Mouse (Mus musculus): Measurements from ENCODE around the gene Nav2.
A peak's percentile ranks its signal among the peaks of the same experiment; 100 is the strongest.

Nav2 gene

GRCm38 (mm10) chr7:49175784-49176409 lies 267.4 kb downstream of the Nav2 start:
- no peak for DNase-seq

- DNase-seq = no peak
Observed at GRCm38 (mm10) chr7:49176590-49177201, 268.2 kb downstream of the Nav2 start.

GRCm38 (mm10) chr7:49178217-49178616 lies 269.7 kb downstream of the Nav2 start:
- no peak for DNase-seq

- no peak for DNase-seq
Observed at GRCm38 (mm10) chr7:49181010-49181409, 272.5 kb downstream of the Nav2 start.

- DNase-seq = no peak
Observed at GRCm38 (mm10) chr7:49182427-49182826, 273.9 kb downstream of the Nav2 start.

- peak; percentile 45 for DNase-seq
Observed at GRCm38 (mm10) chr7:49183696-49184095, 275.2 kb downstream of the Nav2 start.

GRCm38 (mm10) chr7:49185991-49186390 lies 277.5 kb downstream of the Nav2 start:
- DNase-seq = no peak

- no peak for DNase-seq
Observed at GRCm38 (mm10) chr7:49189364-49189763, 280.8 kb downstream of the Nav2 start.

GRCm38 (mm10) chr7:49190231-49190985 lies 281.9 kb downstream of the Nav2 start:
- no peak for DNase-seq

- DNase-seq = no peak
Observed at GRCm38 (mm10) chr7:49191081-49191678, 282.7 kb downstream of the Nav2 start.

GRCm38 (mm10) chr7:49192061-49192695 lies 283.7 kb downstream of the Nav2 start:
- DNase-seq = no peak

- DNase-seq = no peak
Observed at GRCm38 (mm10) chr7:49195711-49196147, 287.2 kb downstream of the Nav2 start.

GRCm38 (mm10) chr7:49199366-49199765 lies 290.9 kb downstream of the Nav2 start:
- peak; percentile 84 for DNase-seq

GRCm38 (mm10) chr7:49200270-49200669 lies 291.8 kb downstream of the Nav2 start:
- DNase-seq = no peak

- no peak for DNase-seq
Observed at GRCm38 (mm10) chr7:49202971-49203370, 294.5 kb downstream of the Nav2 start.

- DNase-seq = no peak
Observed at GRCm38 (mm10) chr7:49204856-49205255, 296.3 kb downstream of the Nav2 start.

GRCm38 (mm10) chr7:49205551-49205950 lies 297.0 kb downstream of the Nav2 start:
- DNase-seq = no peak

- no peak for DNase-seq
Observed at GRCm38 (mm10) chr7:49206775-49207676, 298.5 kb downstream of the Nav2 start.

GRCm38 (mm10) chr7:49209526-49209925 lies 301.0 kb downstream of the Nav2 start:
- no peak for DNase-seq

GRCm38 (mm10) chr7:49210721-49211120 lies 302.2 kb downstream of the Nav2 start:
- no peak for DNase-seq

GRCm38 (mm10) chr7:49213011-49213410 lies 304.5 kb downstream of the Nav2 start:
- DNase-seq = no peak

- DNase-seq = no peak
Observed at GRCm38 (mm10) chr7:49217786-49218185, 309.3 kb downstream of the Nav2 start.

Data from layer of hippocampus, adult 9-11 months (tissue).